Mouse (Mus musculus) intestine, embryonic 15.5 days (tissue): ENCODE measurements around the gene Prdm16. TPM values are rescaled to one million over a fixed set of nuclear protein-coding genes. Genes with fewer than 3 reads are reported as not detected.

Experiments
- ATAC-seq: fragments of 200-750 bp; cut with Nextera tagmentation; 2 replicates; pipeline ENCODE4 v1.8.0; 2017; ENCODE audit warnings: moderate TSS enrichment, moderate library complexity
- H3K27ac ChIP-seq: fragments of 300-500 bp; sonication (generic); 2 replicates; pipeline ENCODE4 v1.5.1; 2015; ENCODE audit warnings: mild to moderate bottlenecking, inconsistent platforms
- H3K27me3 ChIP-seq: fragments of 300-500 bp; sonication (generic); replicated peaks from 2 replicates; pipeline ENCODE4 v1.6.1; 2015; ENCODE audit warnings: inconsistent platforms
- H3K36me3 ChIP-seq: fragments of 300-500 bp; sonication (generic); 2 replicates; pipeline ENCODE4 v1.6.1; 2015; ENCODE audit warnings: inconsistent platforms
- H3K4me1 ChIP-seq: fragments of 300-500 bp; sonication (generic); replicated peaks from 2 replicates; pipeline ENCODE4 v1.6.1; 2015; ENCODE audit warnings: inconsistent platforms
- H3K4me2 ChIP-seq: fragments of 300-500 bp; sonication (generic); replicated peaks from 2 replicates; pipeline ENCODE4 v1.6.1; 2015; ENCODE audit warnings: mild to moderate bottlenecking, inconsistent platforms
- H3K4me3 ChIP-seq: fragments of 300-500 bp; sonication (generic); replicated peaks from 2 replicates; pipeline ENCODE4 v1.5.1; 2015; ENCODE audit warnings: inconsistent platforms
- H3K9ac ChIP-seq: fragments of 300-500 bp; sonication (generic); 2 replicates; pipeline ENCODE4 v1.6.1; 2015; ENCODE audit warnings: inconsistent platforms
- H3K9me3 ChIP-seq: fragments of 300-500 bp; sonication (generic); 2 replicates; pipeline ENCODE4 v1.6.1; 2016; ENCODE audit warnings: inconsistent platforms
- WGBS: fragments of 180-500 bp; shearing (Covaris S2); methylation state at CpG from one replicate; pipeline ENCODE4 v1.1.7; 2015; 5-methylcytosine and 5-hydroxymethylcytosine counted together
- polyA plus RNA-seq: library from polyadenylated mRNA; unstranded; fragments of >200 nt; fragmentation: Nextera tagmentation; extraction: Ambion mirVana; gene quantifications from 2 replicates; pipeline ENCODE4 v1.2.1, GENCODE M21; 2015

The Prdm16 gene
- polyA plus RNA-seq, 1 experiment from 2014 or later: 16.4 TPM

DNA sequence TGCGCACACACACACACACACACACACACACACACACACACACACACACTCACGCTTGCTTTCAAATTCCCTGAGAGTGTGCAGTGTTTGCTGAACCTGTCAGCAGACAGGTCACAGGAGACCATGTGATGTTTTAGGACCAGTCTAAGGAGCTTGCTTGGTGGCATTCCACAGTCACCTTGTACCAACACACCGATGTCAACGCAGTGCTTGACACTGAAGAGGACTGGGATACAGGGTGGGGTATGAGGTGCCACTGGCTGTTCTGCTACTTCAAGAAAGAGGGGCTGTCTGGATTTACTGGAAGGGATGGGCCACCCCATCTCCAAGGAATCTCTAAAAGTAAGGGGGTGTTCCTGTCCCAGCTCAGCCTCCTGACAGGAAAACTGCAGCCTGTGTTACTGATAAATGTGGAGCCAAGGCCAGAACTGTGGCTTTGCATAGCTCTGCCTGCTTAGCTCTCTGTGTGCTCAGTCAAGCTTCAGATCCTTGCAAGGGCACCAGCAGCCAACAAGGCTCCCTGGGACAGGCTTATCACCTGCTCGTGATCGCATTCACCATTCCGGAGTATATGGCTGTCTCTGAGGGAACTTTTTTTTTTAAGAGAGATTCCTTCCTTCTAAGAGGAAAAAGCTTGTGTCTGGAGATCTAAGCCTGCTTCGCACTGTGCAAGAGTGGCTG, 157.6 kb downstream of the Prdm16 start:
- ATAC-seq: peak; percentile 67
- Histone ChIP-seq H3K4me1 (peaks cover 44% of the 10 kb centered on the region), H3K36me3 (no peaks in the 10 kb centered on the region), H3K27me3 (peaks cover 9% of the 10 kb centered on the region), H3K9ac (no peak overlapping the region), H3K4me3 (no peak overlapping the region), H3K4me2 (no peak overlapping the region), H3K9me3 (no peaks in the 10 kb centered on the region), H3K27ac (peak overlapping the region; percentile 41)
- WGBS: 63% methylated on average over 8 of the region's 8 CpGs

GRCm38 (mm10) chr4:154473571-154474307, 162.9 kb downstream of the Prdm16 start:
- Histone ChIP-seq H3K27me3 (peaks cover 9% of the 10 kb centered on the region), H3K4me3 (no peak overlapping the region), H3K4me2 (no peak overlapping the region), H3K9me3 (no peaks in the 10 kb centered on the region), H3K27ac (no peak overlapping the region), H3K36me3 (no peaks in the 10 kb centered on the region), H3K9ac (no peak overlapping the region), H3K4me1 (peaks cover 24% of the 10 kb centered on the region)
- WGBS: 18% methylated on average over 25 of the region's 25 CpGs
- no peak for ATAC-seq

- Histone ChIP-seq H3K27ac (0 out of 2 replicates have a peak overlapping the region, but pooled peaks have one; percentile 33), H3K4me3 (no peak overlapping the region), H3K27me3 (peaks cover 9% of the 10 kb centered on the region), H3K9me3 (no peaks in the 10 kb centered on the region), H3K4me1 (peaks cover 24% of the 10 kb centered on the region), H3K9ac (no peak overlapping the region), H3K4me2 (no peak overlapping the region), H3K36me3 (no peaks in the 10 kb centered on the region)
- no peak for ATAC-seq
- WGBS: 19% methylated on average over 8 of the region's 8 CpGs
Measured at GRCm38 (mm10) chr4:154472569-154472968, 164.1 kb downstream of the Prdm16 start.

DNA sequence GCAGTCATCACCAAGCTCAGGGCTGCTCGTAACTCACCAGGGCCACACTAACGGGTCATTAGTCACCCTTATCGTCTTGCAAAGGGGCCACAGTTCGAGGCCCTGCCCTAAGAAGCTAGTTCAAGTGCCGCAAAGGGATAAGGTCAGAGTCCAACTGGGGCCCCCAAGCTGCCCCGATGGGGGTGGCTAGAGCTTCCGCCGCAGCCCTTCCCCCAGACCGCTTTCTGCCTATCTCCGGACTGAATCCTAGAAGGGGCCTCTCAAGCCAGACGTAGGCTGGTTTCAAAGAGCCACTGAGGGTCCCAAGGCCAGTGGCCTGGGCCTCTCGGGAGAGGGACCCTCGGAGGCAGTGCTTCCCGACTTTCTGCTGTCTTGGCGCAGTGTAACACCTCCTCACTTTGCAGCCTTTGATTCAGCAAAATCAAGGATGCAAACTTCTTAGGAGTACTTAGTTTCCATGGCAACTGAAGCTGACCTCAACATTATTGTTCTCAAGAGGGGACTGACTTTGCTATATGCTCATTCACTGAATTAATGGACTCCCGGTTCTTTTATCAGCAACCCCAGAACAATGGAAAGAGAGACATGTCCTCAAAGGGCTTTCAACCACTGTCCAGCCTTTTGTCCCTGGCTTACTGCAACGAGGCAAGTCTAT, 165.1 kb downstream of the Prdm16 start:
- Histone ChIP-seq H3K27ac (peak overlapping the region; percentile 77), H3K4me3 (no peak overlapping the region), H3K36me3 (no peaks in the 10 kb centered on the region), H3K9me3 (no peaks in the 10 kb centered on the region), H3K9ac (no peak overlapping the region), H3K27me3 (peaks cover 9% of the 10 kb centered on the region), H3K4me1 (peaks cover 24% of the 10 kb centered on the region), H3K4me2 (peak overlapping the region; percentile 43)
- peak; percentile 95 for ATAC-seq
- 20% methylated on average over 17 of the region's 17 CpGs for WGBS

GRCm38 (mm10) chr4:154466305-154466704, 170.4 kb downstream of the Prdm16 start:
- no peak for ATAC-seq
- Histone ChIP-seq H3K36me3 (no peaks in the 10 kb centered on the region), H3K27ac (no peak overlapping the region), H3K4me3 (no peak overlapping the region), H3K9me3 (no peaks in the 10 kb centered on the region), H3K4me2 (no peak overlapping the region), H3K9ac (no peak overlapping the region), H3K27me3 (no peaks in the 10 kb centered on the region; the same call in 1 of the 2 replicates), H3K4me1 (no peaks in the 10 kb centered on the region; the same call in 1 of the 2 replicates)
- 36% methylated on average over 5 of the region's 5 CpGs for WGBS

GRCm38 (mm10) chr4:154465123-154465522, 171.6 kb downstream of the Prdm16 start:
- no peaks in the 10 kb centered on the region for H3K4me1 ChIP-seq
- no peaks in the 10 kb centered on the region; the same call in 1 of the 2 replicates for H3K27me3 ChIP-seq
- H3K36me3 ChIP-seq: no peaks in the 10 kb centered on the region
- H3K4me2 ChIP-seq: no peak overlapping the region
- H3K9me3 ChIP-seq: no peaks in the 10 kb centered on the region
- no peak overlapping the region for H3K27ac ChIP-seq
- no peak overlapping the region for H3K9ac ChIP-seq
- ATAC-seq: no peak
- H3K4me3 ChIP-seq: no peak overlapping the region
- 62% methylated on average over 9 of the region's 9 CpGs for WGBS

- Histone ChIP-seq H3K36me3 (no peaks in the 10 kb centered on the region), H3K27ac (no peak overlapping the region), H3K9me3 (no peaks in the 10 kb centered on the region), H3K27me3 (no peaks in the 10 kb centered on the region; the same call in 1 of the 2 replicates), H3K4me2 (no peak overlapping the region), H3K4me1 (no peaks in the 10 kb centered on the region), H3K9ac (no peak overlapping the region), H3K4me3 (no peak overlapping the region)
- no peak for ATAC-seq
- 66% methylated on average over 13 of the region's 13 CpGs for WGBS
Measured at GRCm38 (mm10) chr4:154460021-154460420, 176.7 kb downstream of the Prdm16 start.

DNA sequence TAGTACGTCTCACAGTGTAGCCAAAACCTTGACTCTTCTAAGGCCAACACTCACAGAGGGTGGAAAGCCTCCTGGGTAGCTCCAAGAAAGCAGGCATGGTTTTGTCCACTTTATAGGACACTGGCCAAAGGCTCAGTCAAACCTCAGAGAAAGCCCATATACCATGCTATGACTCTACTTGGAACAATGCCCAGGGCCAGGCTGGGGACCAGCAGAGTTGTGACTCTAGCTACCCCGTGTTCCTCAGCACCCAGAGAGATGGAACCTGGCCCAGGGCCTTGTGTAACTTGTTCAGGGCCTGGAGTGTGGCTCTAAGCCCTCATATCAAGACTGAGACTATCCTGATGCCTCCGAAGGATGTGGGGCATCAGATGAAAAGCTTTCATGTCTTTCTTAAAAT, 178.9 kb downstream of the Prdm16 start:
- no peak overlapping the region for H3K4me3 ChIP-seq
- no peaks in the 10 kb centered on the region for H3K4me1 ChIP-seq
- no peak for ATAC-seq
- H3K27me3 ChIP-seq: no peaks in the 10 kb centered on the region
- H3K36me3 ChIP-seq: no peaks in the 10 kb centered on the region
- 93% methylated on average over 3 of the region's 3 CpGs for WGBS
- H3K9ac ChIP-seq: no peak overlapping the region
- no peak overlapping the region for H3K4me2 ChIP-seq
- H3K9me3 ChIP-seq: no peaks in the 10 kb centered on the region
- no peak overlapping the region for H3K27ac ChIP-seq

DNA sequence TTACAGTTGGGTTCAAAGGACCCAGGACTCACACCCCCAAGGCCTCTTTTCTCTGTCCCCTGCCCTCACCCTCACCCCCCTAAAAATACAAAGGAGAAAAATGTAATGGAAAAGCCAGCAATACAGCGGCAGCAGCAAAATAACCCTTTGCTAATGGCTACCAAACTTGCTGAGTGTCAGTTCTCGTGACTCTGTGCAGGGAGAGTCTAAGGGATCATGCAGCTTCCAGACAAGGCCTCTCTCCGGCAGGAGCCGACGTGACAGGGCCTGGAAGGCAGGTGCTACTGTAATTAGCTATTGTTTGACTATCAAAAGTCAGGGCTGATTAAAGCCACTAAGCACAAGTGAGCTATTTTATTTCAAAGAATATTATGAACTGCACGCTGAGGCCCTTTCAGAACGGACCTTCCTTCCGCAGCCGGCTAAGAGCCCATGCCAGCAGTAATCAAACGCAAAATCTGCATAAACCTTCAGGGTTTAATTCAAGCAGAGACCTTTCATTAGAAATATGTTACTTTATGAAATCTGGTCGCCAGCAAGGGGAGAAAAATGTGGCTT, 180.3 kb downstream of the Prdm16 start:
- Histone ChIP-seq H3K4me2 (no peak overlapping the region), H3K9me3 (no peaks in the 10 kb centered on the region), H3K9ac (no peak overlapping the region), H3K36me3 (no peaks in the 10 kb centered on the region), H3K27me3 (no peaks in the 10 kb centered on the region), H3K27ac (no peak overlapping the region), H3K4me3 (no peak overlapping the region), H3K4me1 (no peaks in the 10 kb centered on the region)
- no peak for ATAC-seq
- WGBS: 67% methylated on average over 11 of the region's 11 CpGs

DNA sequence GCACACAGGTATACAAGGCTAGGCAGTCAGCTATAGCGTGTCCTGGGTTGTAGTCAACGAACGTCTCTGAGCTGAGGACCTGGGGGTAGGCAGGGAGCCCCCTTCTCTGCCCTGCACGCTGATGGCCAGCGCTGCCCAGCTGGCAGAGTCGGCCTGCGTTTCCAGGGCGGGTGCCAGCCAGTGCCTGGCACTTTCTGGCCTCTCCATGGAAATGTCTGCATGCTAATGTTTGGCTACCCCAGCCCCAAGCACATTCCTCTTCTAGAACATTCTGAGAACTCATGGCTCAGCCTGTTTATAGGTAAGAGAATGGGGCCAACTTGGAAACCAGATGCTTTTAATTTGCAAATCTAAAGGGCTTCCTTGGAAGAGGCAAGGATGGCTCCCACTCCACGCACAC, 186.2 kb downstream of the Prdm16 start:
- H3K4me2 ChIP-seq: no peak overlapping the region
- H3K27me3 ChIP-seq: no peaks in the 10 kb centered on the region
- 89% methylated on average over 9 of the region's 9 CpGs for WGBS
- no peaks in the 10 kb centered on the region for H3K36me3 ChIP-seq
- no peak overlapping the region for H3K9ac ChIP-seq
- no peaks in the 10 kb centered on the region for H3K4me1 ChIP-seq
- H3K27ac ChIP-seq: no peak overlapping the region
- H3K4me3 ChIP-seq: no peak overlapping the region
- no peak for ATAC-seq
- H3K9me3 ChIP-seq: no peaks in the 10 kb centered on the region

DNA sequence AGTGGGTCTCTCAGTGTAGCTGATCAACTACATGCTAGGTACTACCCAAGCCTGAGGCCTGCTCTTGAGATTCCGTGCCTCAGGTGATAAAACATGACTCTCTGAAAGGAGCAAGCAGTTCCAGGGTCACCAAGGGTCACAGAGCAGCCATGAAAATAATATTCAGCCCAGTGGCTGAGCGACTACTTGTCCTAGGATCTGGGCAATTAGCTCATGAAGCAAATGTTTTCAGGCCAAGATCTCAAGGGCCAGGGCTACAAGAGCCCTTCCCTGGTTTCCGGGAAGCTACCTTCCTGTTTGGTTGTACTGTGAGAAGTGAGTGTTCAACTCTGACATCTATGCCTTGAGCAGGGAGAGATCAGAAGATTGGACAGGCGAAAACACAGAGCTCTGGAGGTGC, 186.6 kb downstream of the Prdm16 start:
- H3K9me3 ChIP-seq: no peaks in the 10 kb centered on the region
- no peak overlapping the region for H3K9ac ChIP-seq
- WGBS: 72% methylated on average over 4 of the region's 4 CpGs
- no peak overlapping the region for H3K4me2 ChIP-seq
- no peaks in the 10 kb centered on the region for H3K36me3 ChIP-seq
- no peaks in the 10 kb centered on the region for H3K27me3 ChIP-seq
- H3K4me3 ChIP-seq: no peak overlapping the region
- no peak overlapping the region; the same call in 1 of the 2 replicates for H3K27ac ChIP-seq
- no peaks in the 10 kb centered on the region for H3K4me1 ChIP-seq
- no peak for ATAC-seq

DNA sequence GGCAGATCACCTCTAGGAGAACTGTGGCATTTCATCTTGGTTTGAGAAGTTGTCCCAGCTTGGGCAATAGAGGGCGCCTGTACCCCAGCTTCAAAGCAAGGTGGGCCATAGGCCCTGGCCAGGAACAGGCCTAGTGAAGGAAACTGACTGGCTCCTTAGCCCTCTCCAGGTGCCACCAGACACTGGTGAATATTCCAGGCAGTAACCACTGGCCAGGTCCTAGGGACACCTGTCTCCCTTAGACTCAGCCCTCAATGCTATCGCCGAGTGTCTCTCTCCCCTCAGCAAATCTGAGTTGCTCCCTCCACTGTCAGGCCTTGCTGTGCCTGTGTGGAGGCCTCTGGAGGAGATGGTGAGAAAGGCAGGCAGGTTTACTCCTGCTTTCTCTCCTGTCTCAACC, 187.3 kb downstream of the Prdm16 start:
- peak; percentile 71 for ATAC-seq
- H3K4me2 ChIP-seq: no peak overlapping the region
- H3K4me1 ChIP-seq: no peaks in the 10 kb centered on the region
- H3K36me3 ChIP-seq: no peaks in the 10 kb centered on the region
- H3K4me3 ChIP-seq: no peak overlapping the region
- no peak overlapping the region for H3K9ac ChIP-seq
- WGBS: 25% methylated on average over 3 of the region's 3 CpGs
- no peaks in the 10 kb centered on the region for H3K27me3 ChIP-seq
- H3K27ac ChIP-seq: 0 out of 2 replicates have a peak overlapping the region, but pooled peaks have one; percentile 2
- no peaks in the 10 kb centered on the region for H3K9me3 ChIP-seq
